Mouse (Mus musculus) left cerebral cortex, adult 18-20 months (tissue): Measurements from ENCODE around the gene Zfp691. TPM values are rescaled to one million over a fixed set of nuclear protein-coding genes. Genes with fewer than 3 reads are reported as not detected.

Source experiments
- DNase-seq, 2 experiments: peaks; one replicate each; pipeline ENCODE4 v3.0.0; 2021 to 2022; ENCODE audit warnings: low spot score in 2 of 2, mixed read lengths in 1 of 2
- total RNA-seq, 2 experiments: library from RNA; stranded (reverse); gene quantifications; 2 replicates each; pipeline ENCODE4 v1.2.3; 2021

The Zfp691 gene
- total RNA-seq, 2 experiments from 2014 or later = 6.2 to 7.5 TPM

- DNase-seq = peak in 1 of 2 experiments; percentile 31
Observed at GRCm38 (mm10) chr4:119172919-119173650, 910 bp downstream of the Zfp691 start.

GRCm38 (mm10) chr4:119167663-119168062 lies 6.3 kb downstream of the Zfp691 start:
- DNase-seq = peak; percentile 84 to 91

GRCm38 (mm10) chr4:119167068-119167467 lies 6.9 kb downstream of the Zfp691 start:
- no peak for DNase-seq

- DNase-seq = no peak
Observed at GRCm38 (mm10) chr4:119165916-119166315, 8.1 kb downstream of the Zfp691 start.

GRCm38 (mm10) chr4:119162990-119163389 lies 11.0 kb downstream of the Zfp691 start:
- no peak for DNase-seq

- no peak for DNase-seq
Observed at GRCm38 (mm10) chr4:119161358-119161757, 12.6 kb downstream of the Zfp691 start.

GRCm38 (mm10) chr4:119157891-119158290 lies 16.1 kb downstream of the Zfp691 start:
- DNase-seq = no peak

- peak in 1 of 2 experiments; percentile 67 for DNase-seq
Observed at GRCm38 (mm10) chr4:119157186-119157585, 16.8 kb downstream of the Zfp691 start.

- DNase-seq = no peak
Observed at GRCm38 (mm10) chr4:119148741-119149140, 25.3 kb downstream of the Zfp691 start.

- DNase-seq = no peak
Observed at GRCm38 (mm10) chr4:119147347-119147746, 26.6 kb downstream of the Zfp691 start.

GRCm38 (mm10) chr4:119146816-119147215 lies 27.2 kb downstream of the Zfp691 start:
- DNase-seq = no peak

GRCm38 (mm10) chr4:119142230-119142871 lies 31.6 kb downstream of the Zfp691 start:
- DNase-seq = peak in 1 of 2 experiments; percentile 52

- DNase-seq = no peak
Observed at GRCm38 (mm10) chr4:119141191-119141590, 32.8 kb downstream of the Zfp691 start.

- no peak for DNase-seq
Observed at GRCm38 (mm10) chr4:119140126-119140525, 33.9 kb downstream of the Zfp691 start.

- DNase-seq = no peak
Observed at GRCm38 (mm10) chr4:119138776-119139175, 35.2 kb downstream of the Zfp691 start.

GRCm38 (mm10) chr4:119138171-119138570 lies 35.8 kb downstream of the Zfp691 start:
- peak; percentile 69 for DNase-seq

GRCm38 (mm10) chr4:119137313-119137712 lies 36.7 kb downstream of the Zfp691 start:
- DNase-seq = no peak

GRCm38 (mm10) chr4:119133860-119134259 lies 40.1 kb downstream of the Zfp691 start:
- no peak for DNase-seq

GRCm38 (mm10) chr4:119133306-119133705 lies 40.7 kb downstream of the Zfp691 start:
- no peak for DNase-seq

GRCm38 (mm10) chr4:119131189-119131910 lies 42.6 kb downstream of the Zfp691 start:
- DNase-seq = no peak

- DNase-seq = no peak
Observed at GRCm38 (mm10) chr4:119129096-119129495, 44.9 kb downstream of the Zfp691 start.

- DNase-seq = no peak
Observed at GRCm38 (mm10) chr4:119128547-119128946, 45.4 kb downstream of the Zfp691 start.
